Mouse (Mus musculus): Measurements from ENCODE around the gene Dhdds. TPM values are rescaled to one million over a fixed set of nuclear protein-coding genes. Genes with fewer than 3 reads are reported as not detected.

Dhdds gene
- polyA plus RNA-seq, 2 experiments: 13.3 to 16.8 TPM

DNA sequence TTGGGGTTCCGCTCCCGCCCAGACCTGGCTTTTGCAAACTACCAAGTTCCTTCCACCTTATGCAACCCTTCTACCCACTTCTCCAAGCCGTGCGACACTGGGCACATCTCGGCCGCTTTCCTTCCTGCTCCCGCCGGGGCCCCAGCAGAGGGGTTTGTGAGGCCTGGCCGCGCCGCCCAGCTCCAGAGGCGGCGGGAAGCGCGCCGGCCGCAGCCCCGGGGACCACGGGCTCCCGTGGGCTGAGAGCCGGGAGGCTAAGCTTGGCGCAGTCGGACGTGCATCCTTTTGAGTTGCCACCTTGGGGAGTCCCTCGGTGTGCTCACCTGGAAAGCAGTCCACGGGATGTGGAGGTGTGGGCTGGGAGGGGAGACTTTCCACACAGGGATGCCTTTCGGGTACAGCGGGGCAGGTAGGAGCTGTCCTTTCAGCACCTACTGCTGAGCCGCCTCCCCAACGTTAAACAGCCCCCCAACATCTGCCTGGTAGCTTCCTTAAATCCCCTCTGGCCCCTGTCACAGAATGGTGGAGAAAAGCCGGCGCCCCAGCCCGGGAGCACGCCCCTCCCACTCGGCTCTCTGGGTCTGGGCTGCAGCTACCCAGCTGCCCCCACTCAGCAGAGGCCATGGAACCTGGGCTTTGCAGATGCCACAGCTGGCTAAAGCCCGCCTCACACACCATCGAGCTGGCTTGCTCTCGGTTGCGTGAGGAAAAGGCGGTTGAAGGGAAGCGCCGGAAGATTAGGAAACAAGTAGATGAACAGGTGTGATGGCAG lies 32.4 kb downstream of the Dhdds start, which contains the start of gene Hmgn2:
Gene Hmgn2, minus strand, starts transcription at position 501 of the 772 bp plus-strand sequence.
- Histone ChIP-seq H3K4me2 (ENCODE audit: low read depth) (peak within 1 kb of the TSS; percentile 100), H3K9ac (replicated peaks) (peak within 1 kb of the TSS; percentile 95), H3K4me1 (replicated peaks; ENCODE audit: control insufficient read depth in 2 of 2, insufficient read depth in 2 of 2, low read length in 1 of 2) (peaks cover 14 to 16% of the 10 kb centered on the region in 2 experiments), H3K27ac (peak within 1 kb of the TSS; percentile 89), H3K27me3 (ENCODE audit: control insufficient read depth, insufficient read depth, low read length) (no peaks in the 10 kb centered on the region), H3K36me3 (replicated peaks; ENCODE audit: control insufficient read depth, insufficient read depth, low read depth) (peaks cover 26% of the 10 kb centered on the region), H3K9me3 (ENCODE audit: control insufficient read depth, low read length) (no peaks in the 10 kb centered on the region), H3K4me3 (ENCODE audit: insufficient read depth in 1 of 2, low read depth in 2 of 2, low read length in 2 of 2) (peak within 1 kb of the TSS; percentile 72 to 86)
- peak; percentile 60 for ATAC-seq (ENCODE audit: insufficient read depth)
- 2% methylated on average over 42 of the region's 42 CpGs for WGBS (ENCODE audit: insufficient replicate concordance)
- peak; percentile 38 to 46 (median 42) for DNase-seq (ENCODE audit: low read depth in 3 of 3, low spot score in 3 of 3)
- TF ChIP-seq EP300 (IDR thresholded peaks at IDR 0.05; ENCODE audit: low read depth) (no peak), CTCF (IDR thresholded peaks at IDR 0.05; ENCODE audit: low read depth) (no peak)

- Histone ChIP-seq H3K9ac (replicated peaks) (peak overlapping the region; percentile 95), H3K27me3 (ENCODE audit: control insufficient read depth, insufficient read depth, low read length) (no peaks in the 10 kb centered on the region), H3K27ac (peak overlapping the region; percentile 89), H3K4me3 (ENCODE audit: insufficient read depth in 1 of 2, low read depth in 2 of 2, low read length in 2 of 2) (peak overlapping the region; percentile 72 to 86), H3K4me2 (ENCODE audit: low read depth) (peak overlapping the region; percentile 100), H3K4me1 (replicated peaks; ENCODE audit: control insufficient read depth in 2 of 2, insufficient read depth in 2 of 2, low read length in 1 of 2) (peaks cover 14 to 16% of the 10 kb centered on the region in 2 experiments), H3K9me3 (ENCODE audit: control insufficient read depth, low read length) (no peaks in the 10 kb centered on the region), H3K36me3 (replicated peaks; ENCODE audit: control insufficient read depth, insufficient read depth, low read depth) (peaks cover 28% of the 10 kb centered on the region)
- ATAC-seq (ENCODE audit: insufficient read depth): peak; percentile 77
- DNase-seq (ENCODE audit: low read depth in 3 of 3, low spot score in 3 of 3): peak; percentile 77 to 82 (median 81)
- TF ChIP-seq EP300 (IDR thresholded peaks at IDR 0.05; ENCODE audit: low read depth) (peak; percentile 36), CTCF (IDR thresholded peaks at IDR 0.05; ENCODE audit: low read depth) (0 out of 2 replicates have a peak, but pooled peaks have one; percentile 3)
- WGBS (ENCODE audit: insufficient replicate concordance): under 1% methylated on average over 28 of the region's 29 CpGs
Observed at GRCm38 (mm10) chr4:133967866-133968149, 32.9 kb downstream of the Dhdds start.

- peak overlapping the region; percentile 72 to 86 for H3K4me3 ChIP-seq (ENCODE audit: insufficient read depth in 1 of 2, low read depth in 2 of 2, low read length in 2 of 2)
- H3K4me1 ChIP-seq (replicated peaks; ENCODE audit: control insufficient read depth in 2 of 2, insufficient read depth in 2 of 2, low read length in 1 of 2): peaks cover 14 to 16% of the 10 kb centered on the region in 2 experiments
- peaks cover 30% of the 10 kb centered on the region for H3K36me3 ChIP-seq (replicated peaks; ENCODE audit: control insufficient read depth, insufficient read depth, low read depth)
- H3K27me3 ChIP-seq (ENCODE audit: control insufficient read depth, insufficient read depth, low read length): no peaks in the 10 kb centered on the region
- TF ChIP-seq CTCF (IDR thresholded peaks at IDR 0.05; ENCODE audit: low read depth) (no peak), EP300 (IDR thresholded peaks at IDR 0.05; ENCODE audit: low read depth) (no peak)
- peak overlapping the region; percentile 100 for H3K4me2 ChIP-seq (ENCODE audit: low read depth)
- DNase-seq (ENCODE audit: low read depth in 3 of 3, low spot score in 3 of 3): peak; percentile 93 to 94 (median 93)
- peak overlapping the region; percentile 89 for H3K27ac ChIP-seq
- H3K9ac ChIP-seq (replicated peaks): peak overlapping the region; percentile 95
- WGBS (ENCODE audit: insufficient replicate concordance): under 1% methylated on average over 70 of the region's 101 CpGs
- H3K9me3 ChIP-seq (ENCODE audit: control insufficient read depth, low read length): no peaks in the 10 kb centered on the region
- peak; percentile 79 for ATAC-seq (ENCODE audit: insufficient read depth)
Observed at GRCm38 (mm10) chr4:133967138-133967865, 33.4 kb downstream of the Dhdds start.

DNA sequence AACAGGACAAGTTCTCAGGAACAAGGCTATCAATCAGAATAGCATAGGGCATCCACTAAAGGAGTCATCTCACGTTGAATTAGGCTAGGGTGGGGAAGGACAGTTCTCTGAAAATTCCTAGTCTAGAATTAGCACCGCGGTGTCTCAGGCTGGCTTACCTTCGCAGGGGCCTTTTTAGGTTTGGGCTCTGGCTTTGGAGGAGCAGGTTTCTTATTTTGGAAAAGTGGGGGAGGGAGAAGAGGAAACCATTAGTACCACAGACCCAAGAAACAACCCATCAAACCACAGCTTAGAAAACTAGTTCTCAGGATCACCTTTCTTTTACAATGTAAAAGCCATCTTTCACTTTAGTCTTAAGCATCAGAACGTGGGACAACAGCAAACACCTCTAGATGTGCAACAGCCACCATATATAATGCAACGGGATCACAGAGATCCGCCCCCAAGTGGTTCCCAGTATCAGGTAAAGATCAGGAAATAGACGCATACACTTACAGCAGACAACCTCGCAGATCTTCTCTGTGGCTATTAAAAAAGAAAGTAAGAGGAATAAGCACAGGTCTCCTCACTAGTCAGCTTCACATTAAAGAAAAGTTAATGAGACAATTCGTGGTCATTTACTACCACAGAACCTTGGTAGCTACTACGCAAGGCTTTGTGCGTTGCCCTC lies 34.3 kb downstream of the Dhdds start:
- Histone ChIP-seq H3K27ac (peak overlapping the region; percentile 23), H3K36me3 (replicated peaks; ENCODE audit: control insufficient read depth, insufficient read depth, low read depth) (peaks cover 30% of the 10 kb centered on the region), H3K4me2 (ENCODE audit: low read depth) (peak overlapping the region; percentile 98), H3K27me3 (ENCODE audit: control insufficient read depth, insufficient read depth, low read length) (no peaks in the 10 kb centered on the region), H3K9ac (replicated peaks) (peak overlapping the region; percentile 84), H3K9me3 (ENCODE audit: control insufficient read depth, low read length) (no peaks in the 10 kb centered on the region), H3K4me3 (ENCODE audit: insufficient read depth in 1 of 2, low read depth in 2 of 2, low read length in 2 of 2) (peak overlapping the region; percentile 72 to 80), H3K4me1 (replicated peaks; ENCODE audit: control insufficient read depth in 2 of 2, insufficient read depth in 2 of 2, low read length in 1 of 2) (peaks cover 14 to 16% of the 10 kb centered on the region in 2 experiments)
- no peak for DNase-seq (ENCODE audit: low read depth in 3 of 3, low spot score in 3 of 3)
- WGBS (ENCODE audit: insufficient replicate concordance): 34% methylated on average over 12 of the region's 12 CpGs
- no peak for ATAC-seq (ENCODE audit: insufficient read depth)
- TF ChIP-seq EP300 (IDR thresholded peaks at IDR 0.05; ENCODE audit: low read depth): no peak
- TF ChIP-seq CTCF (IDR thresholded peaks at IDR 0.05; ENCODE audit: low read depth): no peak
